Mouse (Mus musculus) ES-E14 (cell line): ENCODE measurements at regions not wholly inside any gene's neighbourhood (a gene's known extent, or its start where the extent isn't known, plus 50 kb on each side); places are given as distances from the start of the nearest gene placed in this dataset.

Source experiments
- CHD2 ChIP-seq: IDR thresholded peaks from 2 replicates; pipeline ENCODE4 v1.6.1; 2014; ENCODE audit warnings: mild to moderate bottlenecking, low read depth, low read length, inconsistent platforms
- HCFC1 ChIP-seq: IDR thresholded peaks from 2 replicates; pipeline ENCODE4 v1.6.1; 2012; ENCODE audit warnings: low read length, inconsistent platforms, borderline replicate concordance; ENCODE audit not compliant: insufficient read depth
- MAFK ChIP-seq: IDR thresholded peaks from 2 replicates; pipeline ENCODE4 v1.6.1; 2014; ENCODE audit warnings: mild to moderate bottlenecking, low read depth, low read length, inconsistent platforms; ENCODE audit not compliant: insufficient read depth
- ZC3H11A ChIP-seq: IDR thresholded peaks from 2 replicates; pipeline ENCODE4 v1.6.1; 2012; ENCODE audit warnings: low read depth, mild to moderate bottlenecking, inconsistent platforms, low read length, borderline replicate concordance
- ZNF384 ChIP-seq: IDR thresholded peaks from 2 replicates; pipeline ENCODE4 v1.6.1; 2012; ENCODE audit warnings: low read depth, low read length, inconsistent platforms

DNA sequence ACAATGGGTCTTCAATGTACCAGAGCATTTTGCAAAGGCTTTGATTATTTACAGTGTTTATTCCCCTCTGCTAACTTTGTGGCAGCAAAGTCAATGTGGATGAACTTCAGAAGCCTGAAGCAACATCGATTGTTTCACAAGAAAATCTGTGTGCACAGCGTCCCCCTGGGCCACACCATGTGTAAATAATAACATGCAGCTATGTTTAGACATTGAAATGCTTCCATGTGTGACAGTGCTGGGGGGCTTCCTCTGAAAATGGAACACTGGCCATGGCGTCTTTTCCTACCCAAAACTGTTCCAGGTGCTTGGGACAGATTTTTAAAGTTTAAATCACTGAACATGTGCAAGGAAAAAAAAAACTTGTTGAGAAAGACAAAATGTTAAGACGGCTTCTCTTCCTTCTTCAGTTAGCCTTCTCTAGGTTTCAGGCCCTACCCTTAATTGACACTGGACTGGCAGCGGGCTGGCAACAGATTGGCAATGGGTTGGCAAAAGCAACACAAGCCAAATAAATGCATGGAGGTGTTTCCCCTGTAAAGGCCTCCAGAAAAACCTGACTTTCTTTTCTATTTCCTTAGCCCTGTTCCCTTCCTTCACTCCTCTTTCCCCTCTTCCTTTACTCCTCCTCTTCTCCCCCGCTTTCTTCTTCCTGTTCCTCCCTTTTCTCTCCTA lies 715.0 kb downstream of the Tns3 start:
- no peak for TF ChIP-seq CHD2
- no peak for TF ChIP-seq ZC3H11A
- no peak for TF ChIP-seq HCFC1
- no peak for TF ChIP-seq ZNF384
- TF ChIP-seq MAFK, result no peak
